Mouse (Mus musculus) heart, embryonic 14.5 days (tissue): ENCODE results near the gene Tln2. TPM values are rescaled to one million over a fixed set of nuclear protein-coding genes. Genes with fewer than 3 reads are reported as not detected.
A peak's percentile ranks its signal among the peaks of the same experiment; 100 is the strongest.

ENCODE experiments used
- ATAC-seq: fragments of 200-750 bp; cut with Nextera tagmentation; 2 replicates; pipeline ENCODE4 v1.8.0; 2017; ENCODE audit warnings: low read depth, moderate TSS enrichment; ENCODE audit not compliant: insufficient number of reproducible peaks, insufficient read depth, low FRiP score
- H3K27ac ChIP-seq, 2 experiments: fragments of 200-500 bp in 1 of 2; fragments of 300-500 bp in 1 of 2; sonication (generic) in 1 of 2; replicated peaks in 1 of 2; 2 replicates each; pipeline ENCODE4 v1.5.1; 2012 to 2014; ENCODE audit warnings: low read depth in 2 of 2, low read length in 2 of 2, control low read depth in 1 of 2, mild to moderate bottlenecking in 1 of 2, mixed read lengths in 1 of 2; ENCODE audit not compliant: control insufficient read depth in 1 of 2, insufficient read depth in 1 of 2
- H3K27me3 ChIP-seq: fragments of 300-500 bp; sonication (generic); 2 replicates; pipeline ENCODE4 v1.6.1; 2014; ENCODE audit warnings: mild to moderate bottlenecking, low read length, control low read depth; ENCODE audit not compliant: control insufficient read depth, insufficient read depth
- H3K36me3 ChIP-seq: fragments of 300-500 bp; sonication (generic); 2 replicates; pipeline ENCODE4 v1.6.1; 2014; ENCODE audit warnings: mild to moderate bottlenecking, control low read depth, low read length, mixed read lengths; ENCODE audit not compliant: control insufficient read depth, insufficient read depth
- H3K4me1 ChIP-seq, 2 experiments: fragments of 200-500 bp in 1 of 2; fragments of 300-500 bp in 1 of 2; sonication (generic) in 1 of 2; 2 replicates each; pipeline ENCODE4 v1.6.1; 2012 to 2014; ENCODE audit warnings: low read length in 2 of 2, control low read depth in 1 of 2, mixed read lengths in 1 of 2; ENCODE audit not compliant: control insufficient read depth in 2 of 2, insufficient read depth in 2 of 2
- H3K4me2 ChIP-seq: fragments of 300-500 bp; sonication (generic); 2 replicates; pipeline ENCODE4 v1.6.1; 2014; ENCODE audit warnings: mild to moderate bottlenecking, low read length
- H3K4me3 ChIP-seq, 2 experiments: fragments of 200-500 bp in 1 of 2; fragments of 300-500 bp in 1 of 2; sonication (generic) in 1 of 2; 2 replicates each; pipeline ENCODE4 v1.5.1; 2012 to 2014; ENCODE audit warnings: low read length in 2 of 2, mild to moderate bottlenecking in 2 of 2, control low read depth in 1 of 2, low read depth in 1 of 2, moderate library complexity in 1 of 2; ENCODE audit not compliant: control insufficient read depth in 1 of 2, insufficient read depth in 1 of 2
- H3K9ac ChIP-seq: fragments of 300-500 bp; sonication (generic); 2 replicates; pipeline ENCODE4 v1.6.1; 2014; ENCODE audit warnings: mild to moderate bottlenecking, low read length
- H3K9me3 ChIP-seq: fragments of 300-500 bp; sonication (generic); 2 replicates; pipeline ENCODE4 v1.6.1; 2016; ENCODE audit warnings: low read length, control low read depth; ENCODE audit not compliant: control insufficient read depth
- WGBS: fragments of 180-500 bp; shearing (Covaris S2); extraction: QIAGEN DNeasy Blood & Tissue Kit; methylation state at CpG from one replicate; pipeline ENCODE4 v1.1.7; 2014; 5-methylcytosine and 5-hydroxymethylcytosine counted together
- polyA plus RNA-seq: library from polyadenylated mRNA; unstranded; fragments of >200 nt; fragmentation: Nextera tagmentation; extraction: Ambion mirVana; gene quantifications from 2 replicates; pipeline ENCODE4 v1.2.1, GENCODE M21; 2014

The Tln2 gene
- polyA plus RNA-seq, 1 experiment from 2014 or later, result 66.0 TPM

- Histone ChIP-seq H3K4me2 (no peak overlapping the region), H3K27ac (no peak overlapping the region), H3K4me3 (no peak overlapping the region), H3K9me3 (no peaks in the 10 kb centered on the region), H3K9ac (no peak overlapping the region), H3K36me3 (peaks cover 85% of the 10 kb centered on the region), H3K4me1 (peaks cover 3 to 5% of the 10 kb centered on the region in 2 experiments; a peak in 2 of 4 replicates), H3K27me3 (no peaks in the 10 kb centered on the region)
- WGBS, result 61% methylated on average over 5 of the region's 5 CpGs
- ATAC-seq, result no peak
Measured at GRCm38 (mm10) chr9:67361511-67361910, 198.0 kb downstream of the Tln2 start.

- Histone ChIP-seq H3K9me3 (no peaks in the 10 kb centered on the region), H3K4me1 (peaks cover 0 to 3% of the 10 kb centered on the region in 2 experiments; a peak in 1 of 4 replicates), H3K9ac (no peak overlapping the region), H3K4me3 (no peak overlapping the region), H3K4me2 (no peak overlapping the region), H3K27me3 (no peaks in the 10 kb centered on the region), H3K27ac (no peak overlapping the region), H3K36me3 (peaks cover 54% of the 10 kb centered on the region)
- WGBS, result 91% methylated on average over 14 of the region's 14 CpGs
- no peak for ATAC-seq
Measured at GRCm38 (mm10) chr9:67354356-67354755, 205.1 kb downstream of the Tln2 start.

- no peak overlapping the region for H3K27ac ChIP-seq
- no peaks in the 10 kb centered on the region for H3K27me3 ChIP-seq
- H3K4me2 ChIP-seq, result no peak overlapping the region
- ATAC-seq, result no peak
- WGBS, result 69% methylated on average over 7 of the region's 7 CpGs
- peaks cover 53% of the 10 kb centered on the region for H3K36me3 ChIP-seq
- no peaks in the 10 kb centered on the region for H3K9me3 ChIP-seq
- no peak overlapping the region for H3K9ac ChIP-seq
- H3K4me3 ChIP-seq, result no peak overlapping the region
- H3K4me1 ChIP-seq, result peaks cover 0 to 3% of the 10 kb centered on the region in 2 experiments; a peak in 1 of 4 replicates
Measured at GRCm38 (mm10) chr9:67353365-67353764, 206.1 kb downstream of the Tln2 start.

GRCm38 (mm10) chr9:67348983-67349382, 210.5 kb downstream of the Tln2 start:
- no peaks in the 10 kb centered on the region for H3K27me3 ChIP-seq
- H3K4me1 ChIP-seq, result peaks cover 0 to 3% of the 10 kb centered on the region in 2 experiments; a peak in 1 of 4 replicates
- no peak overlapping the region for H3K4me2 ChIP-seq
- peaks cover 59% of the 10 kb centered on the region for H3K36me3 ChIP-seq
- no peak overlapping the region for H3K27ac ChIP-seq
- 79% methylated on average over 7 of the region's 7 CpGs for WGBS
- H3K4me3 ChIP-seq, result no peak overlapping the region
- no peak overlapping the region for H3K9ac ChIP-seq
- H3K9me3 ChIP-seq, result no peaks in the 10 kb centered on the region
- no peak for ATAC-seq

- Histone ChIP-seq H3K4me2 (no peak overlapping the region), H3K27ac (no peak overlapping the region), H3K4me1 (no peaks in the 10 kb centered on the region), H3K9ac (no peak overlapping the region), H3K4me3 (no peak overlapping the region), H3K27me3 (no peaks in the 10 kb centered on the region), H3K9me3 (no peaks in the 10 kb centered on the region), H3K36me3 (peaks cover 63% of the 10 kb centered on the region)
- 99% methylated on average over 5 of the region's 5 CpGs for WGBS
- no peak for ATAC-seq
Measured at GRCm38 (mm10) chr9:67347184-67347583, 212.3 kb downstream of the Tln2 start.

- Histone ChIP-seq H3K27me3 (no peaks in the 10 kb centered on the region), H3K4me1 (no peaks in the 10 kb centered on the region), H3K4me3 (no peak overlapping the region), H3K9ac (no peak overlapping the region), H3K36me3 (peaks cover 38% of the 10 kb centered on the region), H3K9me3 (no peaks in the 10 kb centered on the region), H3K27ac (no peak overlapping the region), H3K4me2 (no peak overlapping the region)
- WGBS, result 87% methylated on average over 3 of the region's 3 CpGs
- ATAC-seq, result no peak
Measured at GRCm38 (mm10) chr9:67331281-67331680, 228.2 kb downstream of the Tln2 start.

GRCm38 (mm10) chr9:67328451-67328850, 231.1 kb downstream of the Tln2 start:
- Histone ChIP-seq H3K36me3 (peaks cover 46% of the 10 kb centered on the region), H3K9me3 (no peaks in the 10 kb centered on the region), H3K27me3 (no peaks in the 10 kb centered on the region), H3K4me1 (no peaks in the 10 kb centered on the region), H3K27ac (0 out of 4 replicates have a peak overlapping the region, but pooled peaks of 1 of the 2 experiments have one; percentile 14), H3K4me3 (no peak overlapping the region), H3K9ac (no peak overlapping the region), H3K4me2 (no peak overlapping the region)
- WGBS, result 77% methylated on average over 3 of the region's 3 CpGs
- no peak for ATAC-seq

- Histone ChIP-seq H3K4me1 (no peaks in the 10 kb centered on the region; a peak in 1 of 4 replicates), H3K9ac (no peak overlapping the region), H3K27ac (no peak overlapping the region), H3K4me2 (no peak overlapping the region), H3K36me3 (peaks cover 51% of the 10 kb centered on the region), H3K9me3 (no peaks in the 10 kb centered on the region), H3K27me3 (no peaks in the 10 kb centered on the region), H3K4me3 (no peak overlapping the region)
- ATAC-seq, result no peak
- WGBS, result 90% methylated on average over 6 of the region's 6 CpGs
Measured at GRCm38 (mm10) chr9:67321886-67322285, 237.6 kb downstream of the Tln2 start.
